Mouse (Mus musculus) stomach, postnatal 0 days (tissue): ENCODE results near the gene Hist2h3c1.

Experiments
- CTCF ChIP-seq: IDR thresholded peaks from 2 replicates; pipeline ENCODE4 v1.5.1; 2016; ENCODE audit warnings: antibody characterized with exemption, low read depth, mild to moderate bottlenecking, moderate library complexity
- EP300 ChIP-seq: optimal IDR thresholded peaks from 2 replicates; pipeline ENCODE3; 2016; ENCODE audit warnings: antibody characterized with exemption

DNA sequence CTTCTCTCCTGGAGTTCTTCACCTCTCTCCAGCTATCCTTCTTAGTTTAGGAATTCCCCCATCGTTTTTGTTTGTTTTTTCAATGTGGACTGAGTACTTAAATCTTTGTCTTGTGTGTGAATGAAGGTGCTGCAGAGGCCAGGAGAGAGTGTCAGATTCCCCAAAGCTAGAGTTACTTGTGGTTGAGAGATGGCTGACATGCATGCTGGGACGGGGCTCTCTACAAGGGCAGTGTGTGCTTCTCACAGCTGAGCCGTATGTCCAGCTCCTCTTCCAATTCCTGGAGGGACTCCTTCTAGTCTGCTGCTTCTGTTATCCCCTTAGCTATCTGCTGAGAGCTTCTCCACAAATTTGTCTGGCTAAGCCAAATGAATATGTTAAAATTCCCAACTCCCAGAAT lies 10.6 kb upstream of the Hist2h3c1 start:
- TF ChIP-seq CTCF (no peak), EP300 (no peak)
